ENCODE assay signal across 30 mouse cellular contexts in genomic region chr10:111177336-111177735, GRCm38 (mm10). TPM values are rescaled to one million over a fixed set of nuclear protein-coding genes. Genes with fewer than 3 reads are reported as not detected.
A peak's percentile ranks its signal among the peaks of the same experiment; 100 is the strongest.
DNase-seq lines count a peak whose midpoint lies in the region; ATAC-seq and TF ChIP-seq lines count a peak whose summit lies in the region.
"Had no signal": no experiment of that assay in that cellular context is flagged by ENCODE, and none has a peak within 500 bp of the region (broad histone marks: within the 10 kb centered on the region; RNA-seq: fewer than 3 reads in every experiment).

No protein-coding gene starts in this region.

- H3K36me3 ChIP-seq in heart, embryonic 13.5 days, result no peaks in the 10 kb centered on the region
- no peaks in the 10 kb centered on the region for H3K36me3 ChIP-seq in liver, adult 2 months (ENCODE audit: control insufficient read depth, insufficient read depth, low read length)
- no peaks in the 10 kb centered on the region for H3K36me3 ChIP-seq in forebrain, embryonic 14.5 days (ENCODE audit: control insufficient read depth, insufficient read depth, low read length)
- H3K36me3 ChIP-seq: embryonic facial prominence, embryonic 13.5 days; forebrain, embryonic 10.5 days; liver, embryonic 15.5 days; lung, embryonic 15.5 days; midbrain, embryonic 12.5 days; neural tube, embryonic 13.5 days had no signal

- no peak overlapping the region for H3K4me3 ChIP-seq in heart, embryonic 13.5 days
- H3K4me3 ChIP-seq in liver, adult 2 months (ENCODE audit: insufficient read depth, low read depth, low read length), result no peak overlapping the region
- no peak overlapping the region for H3K4me3 ChIP-seq in cortical plate, adult 2 months (ENCODE audit: insufficient read depth, low read length)
- no peak overlapping the region for H3K4me3 ChIP-seq in forebrain, embryonic 14.5 days (ENCODE audit: low read depth, low read length)
- H3K4me3 ChIP-seq: embryonic facial prominence, embryonic 13.5 days; forebrain, embryonic 10.5 days; liver, embryonic 15.5 days; lung, embryonic 15.5 days; midbrain, embryonic 12.5 days; myocyte; neural tube, embryonic 13.5 days had no signal

- H3K27me3 ChIP-seq in heart, embryonic 13.5 days (replicated peaks), result no peaks in the 10 kb centered on the region
- H3K27me3 ChIP-seq in liver, adult 2 months (ENCODE audit: control insufficient read depth, insufficient read depth, low read length), result no peaks in the 10 kb centered on the region
- H3K27me3 ChIP-seq in forebrain, embryonic 14.5 days (replicated peaks; ENCODE audit: control insufficient read depth, insufficient read depth, low read length), result no peaks in the 10 kb centered on the region
- H3K27me3 ChIP-seq: embryonic facial prominence, embryonic 13.5 days; liver, embryonic 15.5 days; lung, embryonic 15.5 days; megakaryocyte, embryonic 14.5 days; midbrain, embryonic 12.5 days; neural tube, embryonic 13.5 days had no signal

- H3K4me1 ChIP-seq in heart, embryonic 13.5 days, result peaks cover 80% of the 10 kb centered on the region
- H3K4me1 ChIP-seq in liver, adult 2 months (ENCODE audit: control insufficient read depth, insufficient read depth, low read length), result peaks cover 32% of the 10 kb centered on the region
- peaks cover 9% of the 10 kb centered on the region for H3K4me1 ChIP-seq in cortical plate, adult 2 months (ENCODE audit: control insufficient read depth, insufficient read depth, low read length)
- H3K4me1 ChIP-seq in forebrain, embryonic 14.5 days (ENCODE audit: control insufficient read depth, insufficient read depth, low read length), result no peaks in the 10 kb centered on the region
- H3K4me1 ChIP-seq: lung, embryonic 15.5 days had no signal

- H3K9me3 ChIP-seq in heart, embryonic 13.5 days, result no peaks in the 10 kb centered on the region
- H3K9me3 ChIP-seq in forebrain, embryonic 14.5 days (replicated peaks; ENCODE audit: control insufficient read depth, low read length), result no peaks in the 10 kb centered on the region
- H3K9me3 ChIP-seq: embryonic facial prominence, embryonic 13.5 days; forebrain, embryonic 10.5 days; liver, embryonic 15.5 days; lung, embryonic 15.5 days; megakaryocyte, embryonic 14.5 days; midbrain, embryonic 12.5 days; neural tube, embryonic 13.5 days had no signal

- H3K4me2 ChIP-seq in heart, embryonic 13.5 days, result no peak overlapping the region
- H3K4me2 ChIP-seq in forebrain, embryonic 14.5 days (ENCODE audit: low read length), result no peak overlapping the region
- H3K4me2 ChIP-seq: embryonic facial prominence, embryonic 13.5 days; hindbrain, embryonic 14.5 days; liver, embryonic 15.5 days; lung, embryonic 15.5 days; midbrain, embryonic 12.5 days; neural tube, embryonic 13.5 days had no signal

- no peak for TF ChIP-seq POLR2A in liver, adult 2 months (IDR thresholded peaks at IDR 0.05; ENCODE audit: extremely low read depth, insufficient read depth, low read length)
- no peak for TF ChIP-seq POLR2A in cortical plate, adult 2 months (IDR thresholded peaks at IDR 0.05; ENCODE audit: extremely low read depth, insufficient read depth, low read length)

- H3K79me2 ChIP-seq in liver, adult 2 months (ENCODE audit: control insufficient read depth, insufficient read depth, low read length), result peaks cover 37% of the 10 kb centered on the region

- H3K27ac ChIP-seq in heart, embryonic 13.5 days (replicated peaks), result 0 out of 2 replicates have a peak overlapping the region, but pooled peaks have one; percentile 24
- H3K27ac ChIP-seq in liver, adult 2 months (replicated peaks; ENCODE audit: insufficient read depth, low read depth, low read length), result peak overlapping the region; percentile 35; the same call in 1 of the 2 replicates
- 0 out of 2 replicates have a peak overlapping the region, but pooled peaks have one; percentile 9 for H3K27ac ChIP-seq in cortical plate, adult 2 months (ENCODE audit: insufficient read depth, low read length)
- H3K27ac ChIP-seq in forebrain, embryonic 14.5 days (ENCODE audit: low read depth, low read length), result no peak overlapping the region
- H3K27ac ChIP-seq: embryonic facial prominence, embryonic 13.5 days; forebrain, embryonic 10.5 days; hindbrain, embryonic 14.5 days; liver, embryonic 15.5 days; lung, embryonic 15.5 days; midbrain, embryonic 12.5 days; neural tube, embryonic 13.5 days; stomach, postnatal 0 days had no signal

- WGBS in heart, embryonic 13.5 days, result 64% methylated on average over 8 of the region's 8 CpGs
- 72% methylated on average over 8 of the region's 8 CpGs for WGBS in liver, adult 2 months
- 81% methylated on average over 8 of the region's 8 CpGs for WGBS in forebrain, embryonic 14.5 days

- no peak for DNase-seq in heart, adult 9 months (ENCODE audit: low spot score in 2 of 2)
- no peak for DNase-seq in liver, adult 2 months (ENCODE audit: extremely low read depth, low read depth, low spot score)
- DNase-seq in liver, result no peak
- no peak for DNase-seq in cerebellum, adult 9-11 months
- no peak for DNase-seq in forebrain, embryonic 14.5 days (ENCODE audit: low spot score)
- DNase-seq: adrenal gland, adult 2 months; adrenal gland, postnatal 36 days; cerebellum, adult 2 months; cerebellum, postnatal 36 days; gastrocnemius, postnatal 10 days; kidney, adult 11 months; kidney, postnatal 14 days; left cerebral cortex, postnatal 4 days; right cerebral cortex, postnatal 4 days; thymus, adult 18-20 months had no signal

- ATAC-seq in heart, embryonic 13.5 days (ENCODE audit: extremely low read depth, insufficient number of reproducible peaks, low FRiP score, low TSS enrichment), result no peak
- ATAC-seq in forebrain, embryonic 14.5 days, result no peak
- ATAC-seq: activated CD4-positive, CD25-positive, alpha-beta regulatory T cell, adult 4 months; forebrain, embryonic 16.5 days; inflammation-experienced regulatory T-cells, adult 6 months had no signal

- H3K9ac ChIP-seq in heart, embryonic 13.5 days, result 0 out of 2 replicates have a peak overlapping the region, but pooled peaks have one; percentile 3
- H3K9ac ChIP-seq in liver, adult 2 months (ENCODE audit: low read depth, low read length), result no peak overlapping the region
- no peak overlapping the region for H3K9ac ChIP-seq in forebrain, embryonic 14.5 days (ENCODE audit: low read length)
- H3K9ac ChIP-seq: embryonic facial prominence, embryonic 13.5 days; hindbrain, embryonic 14.5 days; liver, embryonic 15.5 days; lung, embryonic 15.5 days; midbrain, embryonic 12.5 days; neural tube, embryonic 13.5 days had no signal

- TF ChIP-seq CTCF in liver, adult 2 months (IDR thresholded peaks at IDR 0.05; ENCODE audit: low read depth, low read length), result no peak
- TF ChIP-seq CTCF in cortical plate, adult 2 months (IDR thresholded peaks at IDR 0.05; ENCODE audit: extremely low read depth, insufficient read depth, low read length), result no peak

RNA-seq across cellular contexts. Expression of gene Osbpl8, which starts 12.8 kb away (rescaled TPM):
- polyA plus RNA-seq in heart, embryonic 13.5 days (2015; fragmentation: Nextera tagmentation; extraction: Ambion mirVana), result 22.5 and 26.4 TPM in 2 replicates
- total RNA-seq in liver, adult 2 months (2014; rRNA removed), result 30.0 and 30.9 TPM in 2 replicates
- 3.7 and 4.2 TPM in 2 replicates for polyA plus RNA-seq in liver, adult 2 months (2012; rRNA removed)
- 26.4 and 30.1 TPM in 2 replicates for polyA plus RNA-seq in cortical plate, adult 2 months (2012; rRNA removed)
- 12.9 and 17.4 TPM in 2 replicates for polyA plus RNA-seq in forebrain, embryonic 14.5 days (2014; fragmentation: Nextera tagmentation; extraction: Ambion mirVana)
